Mouse (Mus musculus) liver, adult 2 months (tissue): ENCODE measurements around the gene Grxcr1.

Experiments used
- CTCF ChIP-seq: fragments of 200-500 bp; IDR thresholded peaks from 2 replicates; pipeline ENCODE4 v1.5.1; 2011; ENCODE audit warnings: low read depth, low read length, control low read depth
- POLR2A ChIP-seq: fragments of 200-500 bp; IDR thresholded peaks from 2 replicates; pipeline ENCODE4 v1.6.1; 2011; ENCODE audit warnings: low read length, control low read depth; ENCODE audit not compliant: insufficient read depth; ENCODE audit errors: extremely low read depth

DNA sequence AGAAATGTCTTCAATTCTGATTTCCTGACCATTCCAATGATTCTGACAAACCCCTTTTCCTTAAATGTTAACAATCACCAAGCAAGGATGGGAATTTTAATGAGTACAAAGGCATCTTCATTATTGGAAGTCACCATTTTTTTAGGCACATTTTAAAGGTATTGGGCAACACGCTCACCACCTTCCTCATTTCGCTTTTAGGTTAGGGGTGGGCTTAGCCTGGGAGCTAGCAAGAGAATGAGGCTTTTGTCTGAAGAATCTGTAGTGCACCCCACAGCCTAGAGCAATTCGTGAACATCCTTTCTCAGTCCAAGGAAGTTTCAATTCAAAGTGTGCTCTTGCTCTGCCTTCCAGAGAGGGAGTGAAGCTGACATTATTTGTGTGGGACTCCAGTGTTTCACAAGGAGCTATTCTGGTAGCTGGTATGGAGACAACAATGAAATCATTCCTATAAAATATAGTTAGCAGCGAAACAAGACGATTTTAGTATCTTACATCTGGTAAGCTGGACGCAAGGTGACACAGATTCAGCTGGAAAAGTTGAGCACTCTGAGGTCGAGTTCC is 55.0 kb downstream of the Grxcr1 start:
- no peak for TF ChIP-seq CTCF
- no peak for TF ChIP-seq POLR2A
